9 mouse cellular contexts compared by ENCODE assay signal in the genomic region with DNA sequence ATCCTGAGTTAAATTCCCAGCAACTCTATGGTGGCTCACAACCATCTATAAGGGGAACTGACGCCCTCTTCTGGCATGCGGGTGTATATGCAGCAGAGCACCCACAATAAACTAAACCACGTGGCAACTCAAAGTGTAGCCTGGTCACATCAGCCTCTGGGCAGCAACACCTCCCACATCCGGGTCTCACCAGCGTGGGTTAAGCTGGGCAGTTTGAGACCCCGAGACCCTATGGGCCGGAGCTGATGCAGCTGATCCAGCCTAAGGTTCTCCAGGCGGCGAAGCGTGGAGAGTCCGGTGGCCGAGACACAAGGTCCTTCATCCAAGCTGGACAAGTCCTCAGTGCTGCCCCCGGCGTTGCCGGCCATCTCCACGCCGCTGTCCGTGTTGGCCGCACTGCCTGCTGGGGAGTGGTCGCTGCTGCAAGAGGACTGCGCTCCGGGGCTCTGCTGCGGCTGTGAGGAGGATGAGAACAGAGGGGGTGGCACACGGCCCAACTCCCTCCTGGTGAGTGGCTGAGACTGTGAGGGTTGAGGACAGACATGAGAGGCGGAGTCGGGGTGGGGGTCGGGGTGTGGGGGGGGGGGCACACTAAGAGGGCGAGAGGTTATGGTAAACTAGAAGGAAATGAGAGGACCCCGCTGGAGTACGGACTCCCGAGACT. TPM values are rescaled to one million over a fixed set of nuclear protein-coding genes. Genes with fewer than 3 reads are reported as not detected.
DNase-seq lines count a peak whose midpoint lies in the region; TF ChIP-seq lines count a peak whose summit lies in the region.
"Had no signal": no experiment of that assay in that cellular context is flagged by ENCODE, and none has a peak within 500 bp of the region (broad histone marks: within the 10 kb centered on the region; RNA-seq: fewer than 3 reads in every experiment).

No protein-coding gene starts in this region.

- TF ChIP-seq POLR2A in liver, adult 2 months (IDR thresholded peaks at IDR 0.05; ENCODE audit: extremely low read depth, insufficient read depth, low read length), result no peak
- no peak for TF ChIP-seq POLR2A in small intestine, adult 2 months (IDR thresholded peaks at IDR 0.05; ENCODE audit: low read depth, low read length)

- 28% methylated on average over 31 of the region's 31 CpGs for WGBS in liver, adult 2 months
- 29% methylated on average over 31 of the region's 31 CpGs for WGBS in embryonic facial prominence, embryonic 10.5 days
- WGBS in limb, embryonic 10.5 days, result 31% methylated on average over 31 of the region's 31 CpGs
- 42% methylated on average over 31 of the region's 31 CpGs for WGBS in small intestine, adult 2 months

- intact Hi-C loops in gastrocnemius, postnatal 36 days (cut with DNase I), result no loop called here

- no peaks in the 10 kb centered on the region for H3K4me1 ChIP-seq in liver, adult 2 months (ENCODE audit: control insufficient read depth, insufficient read depth, low read length)
- peaks cover 17% of the 10 kb centered on the region for H3K4me1 ChIP-seq in embryonic facial prominence, embryonic 10.5 days
- H3K4me1 ChIP-seq in limb, embryonic 10.5 days, result peaks cover 14% of the 10 kb centered on the region; the same call in 1 of the 2 replicates
- H3K4me1 ChIP-seq in small intestine, adult 2 months (ENCODE audit: control insufficient read depth, insufficient read depth, insufficient read length, low read length), result no peaks in the 10 kb centered on the region

- H3K4me3 ChIP-seq in liver, adult 2 months (ENCODE audit: insufficient read depth, low read depth, low read length), result no peak overlapping the region
- H3K4me3 ChIP-seq in embryonic facial prominence, embryonic 10.5 days, result peak overlapping the region; percentile 47
- peak overlapping the region; percentile 36 for H3K4me3 ChIP-seq in limb, embryonic 10.5 days
- H3K4me3 ChIP-seq in small intestine, adult 2 months (ENCODE audit: low read depth, low read length), result no peak overlapping the region

- H3K27ac ChIP-seq in liver, adult 2 months (replicated peaks; ENCODE audit: insufficient read depth, low read depth, low read length), result no peak overlapping the region
- 0 out of 2 replicates have a peak overlapping the region, but pooled peaks have one; percentile 65 for H3K27ac ChIP-seq in embryonic facial prominence, embryonic 10.5 days (replicated peaks)
- peak overlapping the region; percentile 63; the same call in 1 of the 2 replicates for H3K27ac ChIP-seq in limb, embryonic 10.5 days
- no peak overlapping the region for H3K27ac ChIP-seq in small intestine, adult 2 months (ENCODE audit: insufficient read depth, low read depth, low read length)

- no peaks in the 10 kb centered on the region for H3K79me2 ChIP-seq in liver, adult 2 months (ENCODE audit: control insufficient read depth, insufficient read depth, low read length)

- H3K9ac ChIP-seq in liver, adult 2 months (ENCODE audit: low read depth, low read length), result no peak overlapping the region

- no peaks in the 10 kb centered on the region for H3K36me3 ChIP-seq in liver, adult 2 months (ENCODE audit: control insufficient read depth, insufficient read depth, low read length)
- peaks cover 77% of the 10 kb centered on the region for H3K36me3 ChIP-seq in embryonic facial prominence, embryonic 10.5 days (replicated peaks)
- H3K36me3 ChIP-seq in limb, embryonic 10.5 days, result peaks cover 87% of the 10 kb centered on the region
- peaks cover 3% of the 10 kb centered on the region; the same call in 1 of the 2 replicates for H3K36me3 ChIP-seq in small intestine, adult 2 months (ENCODE audit: control insufficient read depth, insufficient read depth, low read length)

- peaks cover 6% of the 10 kb centered on the region for H3K27me3 ChIP-seq in liver, adult 2 months (ENCODE audit: control insufficient read depth, insufficient read depth, low read length)
- H3K27me3 ChIP-seq in embryonic facial prominence, embryonic 10.5 days (replicated peaks; ENCODE audit: low read depth, poor library complexity, severe bottlenecking), result peaks cover 46% of the 10 kb centered on the region
- peaks cover 45% of the 10 kb centered on the region for H3K27me3 ChIP-seq in limb, embryonic 10.5 days (ENCODE audit: low read depth, poor library complexity, severe bottlenecking)
- peaks cover 10% of the 10 kb centered on the region for H3K27me3 ChIP-seq in small intestine, adult 2 months (ENCODE audit: control insufficient read depth, insufficient read depth, low read length)

- TF ChIP-seq CTCF in liver, adult 2 months (IDR thresholded peaks at IDR 0.05; ENCODE audit: low read depth, low read length), result peak; percentile 17; the same call in 1 of the 2 replicates
- TF ChIP-seq CTCF in small intestine, adult 2 months (IDR thresholded peaks at IDR 0.05; ENCODE audit: extremely low read depth, insufficient read length, insufficient replicate concordance, low read depth, low read length), result peak; percentile 7; the same call in 1 of the 2 replicates

- DNase-seq in liver, adult 2 months (ENCODE audit: extremely low read depth, low read depth, low spot score), result no peak
- DNase-seq in liver, result no peak
- DNase-seq in embryonic facial prominence, embryonic 10.5 days (ENCODE audit: low spot score), result peak; percentile 49
- peak; percentile 51 for DNase-seq in limb, embryonic 10.5 days (ENCODE audit: low spot score)
- DNase-seq in urinary bladder, adult 18-20 months (ENCODE audit: low spot score in 2 of 2), result no peak
- no peak for DNase-seq in gastrocnemius, postnatal 36 days
- DNase-seq in cerebellum, adult 9-11 months, result no peak

- no peaks in the 10 kb centered on the region for H3K9me3 ChIP-seq in embryonic facial prominence, embryonic 10.5 days
- H3K9me3 ChIP-seq in limb, embryonic 10.5 days (replicated peaks), result no peaks in the 10 kb centered on the region

RNA-seq across cellular contexts. Expression of a gene that starts 9.4 kb away (rescaled TPM):
- total RNA-seq in liver, adult 2 months (2014; rRNA removed), result not detected in 2 replicates
- polyA plus RNA-seq in liver, adult 2 months (2012; rRNA removed), result 0.04 TPM in 2 replicates
- polyA plus RNA-seq in embryonic facial prominence, embryonic 10.5 days (2016; fragmentation: Nextera tagmentation; extraction: Ambion mirVana), result 11.4 and 13.0 TPM in 2 replicates
- polyA plus RNA-seq in limb, embryonic 10.5 days (2016; fragmentation: Nextera tagmentation; extraction: Ambion mirVana), result 10.9 and 11.7 TPM in 2 replicates
- polyA plus RNA-seq in small intestine, adult 2 months (2012; rRNA removed), result 5.5 and 10.4 TPM in 2 replicates
- 1 to 10 TPM; 1.0 to 1.5 TPM for total RNA-seq in gastrocnemius, postnatal 36 days (2021)

RNA-seq across cellular contexts. Expression of a gene that starts 10.6 kb away (rescaled TPM):
- total RNA-seq in liver, adult 2 months (2014; rRNA removed), result 1.5 and 2.0 TPM in 2 replicates
- 1.8 and 2.1 TPM in 2 replicates for polyA plus RNA-seq in liver, adult 2 months (2012; rRNA removed)
- 2.0 and 2.1 TPM in 2 replicates for polyA plus RNA-seq in embryonic facial prominence, embryonic 10.5 days (2016; fragmentation: Nextera tagmentation; extraction: Ambion mirVana)
- 5.5 and 5.9 TPM in 2 replicates for polyA plus RNA-seq in limb, embryonic 10.5 days (2016; fragmentation: Nextera tagmentation; extraction: Ambion mirVana)
- polyA plus RNA-seq in small intestine, adult 2 months (2012; rRNA removed), result 7.1 and 11.2 TPM in 2 replicates
- total RNA-seq in gastrocnemius, postnatal 36 days (2021), result 1 to 10 TPM in 1 of 2 experiments, under 1 TPM in 1; 0.96 to 1.3 TPM

RNA-seq across cellular contexts. Expression of a gene that starts 20.8 kb away (rescaled TPM):
- 59.6 and 67.3 TPM in 2 replicates for total RNA-seq in liver, adult 2 months (2014; rRNA removed)
- 65.6 and 70.7 TPM in 2 replicates for polyA plus RNA-seq in liver, adult 2 months (2012; rRNA removed)
- 160 and 175 TPM in 2 replicates for polyA plus RNA-seq in embryonic facial prominence, embryonic 10.5 days (2016; fragmentation: Nextera tagmentation; extraction: Ambion mirVana)
- polyA plus RNA-seq in limb, embryonic 10.5 days (2016; fragmentation: Nextera tagmentation; extraction: Ambion mirVana), result 170 and 205 TPM in 2 replicates
- 24.0 and 30.7 TPM in 2 replicates for polyA plus RNA-seq in small intestine, adult 2 months (2012; rRNA removed)
- 10 to 100 TPM; 54.1 to 56.1 TPM for total RNA-seq in gastrocnemius, postnatal 36 days (2021)

RNA-seq across cellular contexts. Expression of a gene that starts 21.9 kb away (rescaled TPM):
- 4.8 and 7.5 TPM in 2 replicates for total RNA-seq in liver, adult 2 months (2014; rRNA removed)
- polyA plus RNA-seq in liver, adult 2 months (2012; rRNA removed), result 20.8 and 22.6 TPM in 2 replicates
- 0.04 TPM in 1 of 2 replicates, not detected in the other for polyA plus RNA-seq in embryonic facial prominence, embryonic 10.5 days (2016; fragmentation: Nextera tagmentation; extraction: Ambion mirVana)
- polyA plus RNA-seq in limb, embryonic 10.5 days (2016; fragmentation: Nextera tagmentation; extraction: Ambion mirVana), result 0.13 TPM in 1 of 2 replicates, not detected in the other
- not detected in 2 replicates for polyA plus RNA-seq in small intestine, adult 2 months (2012; rRNA removed)
- total RNA-seq in gastrocnemius, postnatal 36 days (2021), result not detected
- polyA plus RNA-seq: large intestine, adult 2 months had no signal

RNA-seq across cellular contexts. Expression of a gene that starts 37.9 kb away (rescaled TPM):
- total RNA-seq in liver, adult 2 months (2014; rRNA removed), result 8.2 and 18.4 TPM in 2 replicates
- polyA plus RNA-seq in liver, adult 2 months (2012; rRNA removed), result 58.0 and 61.8 TPM in 2 replicates
- 0.09 and 0.10 TPM in 2 replicates for polyA plus RNA-seq in embryonic facial prominence, embryonic 10.5 days (2016; fragmentation: Nextera tagmentation; extraction: Ambion mirVana)
- polyA plus RNA-seq in limb, embryonic 10.5 days (2016; fragmentation: Nextera tagmentation; extraction: Ambion mirVana), result 0.10 and 0.23 TPM in 2 replicates
- polyA plus RNA-seq in small intestine, adult 2 months (2012; rRNA removed), result 0.09 TPM in 1 of 2 replicates, not detected in the other
- not detected for total RNA-seq in gastrocnemius, postnatal 36 days (2021)
- polyA plus RNA-seq: large intestine, adult 2 months had no signal

Comparison
In these comparisons a context has a peak if more than half of its experiments do, and no peak if none do; other contexts are left out.
1. DNase-seq: peak in embryonic facial prominence, embryonic 10.5 days (single experiment) and limb, embryonic 10.5 days (single experiment); none in liver, adult 2 months (single experiment), liver (single experiment), urinary bladder, adult 18-20 months (0 of 2), gastrocnemius, postnatal 36 days (0 of 2) and cerebellum, adult 9-11 months (single experiment).
2. H3K27ac ChIP-seq: peak in embryonic facial prominence, embryonic 10.5 days (single experiment) and limb, embryonic 10.5 days (single experiment); none in liver, adult 2 months (single experiment) and small intestine, adult 2 months (single experiment).
3. H3K4me3 ChIP-seq: peak in embryonic facial prominence, embryonic 10.5 days (single experiment) and limb, embryonic 10.5 days (single experiment); none in liver, adult 2 months (single experiment) and small intestine, adult 2 months (single experiment).